Mouse (Mus musculus) hematopoietic stem cell, adult 5-6 weeks (primary cell): ENCODE data around the gene Thra. TPM values are rescaled to one million over a fixed set of nuclear protein-coding genes. Genes with fewer than 3 reads are reported as not detected.
A peak's percentile ranks its signal among the peaks of the same experiment; 100 is the strongest.

Experiments used
- ATAC-seq, 2 experiments: fragments of 125-278 bp in 1 of 2; replicated peaks in 1 of 2; 2 replicates each; pipeline ENCODE4 v1.8.0; 2016 to 2017; ENCODE audit warnings: inconsistent platforms in 2 of 2, mild to moderate bottlenecking in 2 of 2, moderate number of reproducible peaks in 2 of 2, low read depth in 1 of 2, moderate TSS enrichment in 1 of 2; ENCODE audit not compliant: low FRiP score in 2 of 2, poor library complexity in 2 of 2, severe bottlenecking in 2 of 2, insufficient read depth in 1 of 2, low TSS enrichment in 1 of 2
- total RNA-seq: library from RNA; stranded (forward); fragments of 172-1452, 232-1000 nt; gene quantifications from 2 replicates; pipeline ENCODE4 v1.2.3, GENCODE M21; 2017

The Thra gene
- total RNA-seq, result 25.3 and 36.8 TPM in 2 replicates

DNA sequence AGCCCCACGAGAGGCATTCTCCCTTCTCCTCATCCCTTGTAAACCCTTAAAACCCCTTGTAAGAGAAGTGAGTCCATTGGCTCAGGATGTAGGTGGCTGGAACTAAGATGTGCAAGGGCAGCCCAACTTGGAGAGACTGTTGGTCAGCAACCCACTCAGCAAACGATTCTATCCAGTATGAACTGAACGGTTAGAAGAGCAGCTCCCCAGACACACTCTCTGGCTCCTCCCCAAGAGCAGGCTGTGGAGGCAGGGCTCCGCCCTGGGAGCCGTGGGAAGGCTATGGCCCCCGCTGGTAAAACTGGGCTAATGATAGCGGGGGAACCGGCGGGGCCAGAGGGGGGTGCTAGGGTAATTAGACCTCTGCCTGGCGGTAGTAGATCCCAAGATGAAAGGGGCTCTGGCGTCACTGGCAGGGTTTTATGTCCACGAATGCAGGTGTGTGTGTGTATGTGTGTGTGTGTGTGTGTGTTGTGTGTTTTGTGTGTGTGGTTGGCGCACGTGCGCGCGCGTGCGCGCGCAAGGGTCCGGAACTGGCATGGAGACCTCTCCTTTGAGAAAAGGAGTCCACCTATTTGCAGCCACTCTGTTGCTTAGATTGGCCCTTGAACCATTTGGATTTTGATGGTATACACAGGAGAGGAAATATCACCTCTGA lies at the start of gene Thra:
Gene Thra, plus strand, starts transcription at position 246 of the 658 bp plus-strand sequence.
- ATAC-seq, result peak; percentile 74 to 79

DNA sequence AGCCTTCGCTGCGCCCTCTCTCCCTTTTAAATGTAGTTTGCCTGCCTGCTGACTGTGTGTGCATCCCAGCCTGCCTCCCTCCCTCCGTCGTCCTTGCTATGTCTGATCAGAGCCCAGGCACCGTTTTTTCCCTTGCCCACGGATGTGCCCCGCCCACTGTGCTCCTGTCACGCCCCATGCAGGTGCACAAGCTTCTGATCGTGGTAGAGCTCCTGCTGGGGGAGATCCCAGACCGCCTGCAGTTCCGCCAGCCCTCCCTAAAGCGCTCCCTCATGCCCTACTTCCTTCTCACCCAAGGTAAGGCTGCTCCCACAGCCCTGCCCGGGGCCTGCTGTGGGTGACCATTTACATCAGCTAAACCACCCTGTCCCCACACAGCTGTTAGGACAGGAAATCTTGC lies 47.2 kb upstream of the Thra start:
- no peak for ATAC-seq

DNA sequence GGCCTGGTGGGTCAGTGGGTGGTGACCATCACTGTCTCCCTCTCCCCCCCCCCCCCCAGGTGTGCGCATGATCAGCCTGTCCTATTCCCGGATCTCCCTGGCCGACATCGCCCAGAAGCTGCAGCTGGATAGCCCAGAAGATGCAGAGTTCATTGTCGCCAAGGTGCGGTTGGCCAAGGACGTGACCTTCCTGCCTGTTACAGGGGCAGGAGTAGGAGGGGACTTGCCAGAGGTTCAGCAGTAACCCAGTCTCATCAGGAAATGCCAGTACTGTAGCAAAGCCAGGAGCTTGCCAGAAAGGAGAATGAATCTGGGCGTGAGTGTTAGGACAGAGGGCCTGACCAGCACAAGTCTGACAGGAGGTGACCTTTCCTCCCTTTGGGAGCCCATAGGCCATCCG lies 46.7 kb upstream of the Thra start:
- ATAC-seq, result no peak

DNA sequence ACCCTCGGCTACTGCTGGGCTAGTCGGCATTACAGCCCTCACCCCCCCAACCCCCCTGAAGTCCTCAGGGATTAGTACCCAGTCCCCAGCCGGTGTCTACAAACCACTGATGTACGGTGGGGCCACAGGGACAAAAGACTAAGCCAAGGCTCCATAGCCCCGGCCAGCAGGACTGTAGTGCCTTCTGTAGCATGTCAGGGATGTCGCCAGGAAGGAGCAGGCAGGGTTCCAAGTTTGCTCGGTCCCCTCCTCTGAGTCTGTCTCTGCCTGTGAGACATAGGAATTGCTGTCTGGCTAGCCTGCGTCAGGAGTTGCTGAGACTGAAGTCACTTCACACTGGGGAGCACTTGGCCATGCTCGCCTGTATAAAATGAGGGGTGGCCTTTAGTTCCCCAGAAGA lies 46.1 kb upstream of the Thra start:
- ATAC-seq, result no peak

DNA sequence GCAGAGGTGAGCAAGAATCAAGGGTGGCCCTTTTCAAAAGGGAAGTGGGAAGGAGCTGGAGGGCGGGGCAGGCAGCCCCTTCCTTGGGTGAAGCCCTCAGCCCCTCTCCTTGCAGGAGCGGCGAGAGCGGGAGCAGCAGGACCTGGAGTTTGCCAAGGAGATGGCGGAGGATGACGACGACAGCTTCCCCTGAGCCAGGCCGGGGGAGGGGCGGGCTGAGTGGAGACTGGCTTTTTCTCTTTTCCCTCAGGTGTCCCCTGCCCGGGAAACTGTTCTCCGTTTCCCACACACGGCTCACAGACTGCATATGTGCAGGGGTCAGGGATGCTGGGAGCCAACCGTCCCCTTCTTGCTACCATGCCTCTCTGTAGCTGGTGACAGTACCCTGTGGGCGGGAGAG lies 45.0 kb upstream of the Thra start:
- no peak for ATAC-seq

DNA sequence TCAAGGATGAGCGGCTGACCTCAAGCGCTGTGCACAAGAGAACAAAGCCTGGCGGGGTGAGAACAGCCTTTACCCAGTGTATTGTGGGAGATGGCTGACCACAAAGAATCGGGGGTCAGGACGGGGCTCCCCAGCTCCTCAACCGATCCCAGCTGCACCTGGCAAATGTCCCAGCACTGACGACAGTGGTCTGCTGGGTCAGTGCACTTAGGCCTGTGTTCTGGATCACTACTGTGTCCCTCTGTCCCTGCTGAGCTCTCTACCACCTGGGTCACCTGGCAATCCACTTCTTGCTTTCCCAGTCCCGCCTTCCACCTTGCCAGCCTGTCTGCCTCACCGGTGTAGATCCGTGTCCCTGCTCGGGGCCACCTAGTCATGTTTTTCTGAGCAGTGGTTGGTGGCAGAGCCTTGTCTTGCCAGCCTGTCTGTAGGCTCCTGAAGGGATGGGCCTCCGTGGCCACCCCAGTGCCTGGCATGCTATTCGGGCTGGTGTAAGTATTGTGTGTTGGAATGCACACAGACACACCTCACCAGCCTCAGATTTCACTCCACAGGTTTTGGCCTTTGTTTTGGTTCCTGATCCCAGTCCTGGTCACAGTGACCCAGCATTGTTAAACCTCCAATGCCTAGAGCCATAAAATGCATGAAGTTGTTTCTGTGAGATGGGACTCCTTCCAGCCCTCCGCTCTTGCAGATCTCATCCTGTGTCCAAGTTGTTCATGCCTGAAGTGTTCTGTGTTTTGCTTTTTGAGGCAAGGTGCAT lies 43.8 kb upstream of the Thra start:
- no peak for ATAC-seq

DNA sequence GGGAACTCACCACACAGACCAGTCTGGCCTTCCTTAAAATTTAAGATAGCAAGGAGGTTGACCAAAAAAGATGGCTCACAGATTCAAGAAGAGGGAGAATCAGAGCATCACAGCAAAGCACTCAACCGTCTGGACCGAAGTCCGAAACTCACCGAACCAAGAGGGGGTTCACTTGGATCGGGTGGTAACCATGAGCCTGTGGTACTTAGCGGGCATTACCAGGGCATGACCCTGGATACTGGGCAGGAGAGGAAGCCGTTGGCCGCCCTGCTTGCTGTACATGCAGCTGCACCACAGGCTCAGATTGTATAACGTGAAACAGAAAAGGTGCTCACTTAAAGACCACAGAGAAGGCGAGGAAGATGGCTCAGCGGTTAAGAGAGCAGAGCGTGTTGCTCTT lies 43.2 kb upstream of the Thra start:
- ATAC-seq, result no peak

DNA sequence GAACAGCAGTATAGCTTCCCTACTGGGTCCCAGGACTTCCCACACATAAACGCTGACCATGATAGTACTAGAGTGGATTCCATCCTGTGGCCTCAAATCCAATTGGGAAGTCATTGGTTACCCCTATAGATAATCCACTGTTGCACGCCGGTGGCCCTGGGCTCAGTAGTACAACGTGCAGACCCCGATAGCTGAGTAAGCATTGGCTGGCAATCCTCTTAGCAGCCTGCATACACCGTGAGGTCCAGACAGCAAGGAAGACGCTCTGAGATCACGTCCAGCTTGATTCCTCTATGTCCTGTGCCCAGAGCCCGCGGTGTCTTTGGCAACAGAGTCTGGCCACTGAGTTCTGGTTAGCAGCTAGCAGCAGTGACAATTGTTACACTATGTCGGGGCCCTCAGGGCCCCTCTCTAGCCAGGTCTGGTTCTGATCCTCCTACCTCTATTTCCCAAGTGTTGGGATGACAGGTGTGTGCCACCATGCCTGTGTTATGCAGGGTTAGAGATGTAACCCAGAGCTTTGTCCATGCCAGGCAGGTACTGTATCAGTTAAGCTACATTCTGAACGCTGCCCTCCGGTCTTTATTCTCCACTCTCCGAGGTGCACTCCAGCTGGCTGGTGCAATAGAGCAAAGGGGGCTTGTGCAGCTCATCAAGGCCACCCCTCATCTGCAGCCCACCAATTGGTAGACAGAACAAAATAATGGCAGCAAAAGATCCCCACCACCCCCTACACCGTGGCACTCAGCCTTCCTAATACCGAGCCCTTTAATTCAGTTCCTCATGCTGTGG lies 41.4 kb upstream of the Thra start:
- no peak for ATAC-seq

DNA sequence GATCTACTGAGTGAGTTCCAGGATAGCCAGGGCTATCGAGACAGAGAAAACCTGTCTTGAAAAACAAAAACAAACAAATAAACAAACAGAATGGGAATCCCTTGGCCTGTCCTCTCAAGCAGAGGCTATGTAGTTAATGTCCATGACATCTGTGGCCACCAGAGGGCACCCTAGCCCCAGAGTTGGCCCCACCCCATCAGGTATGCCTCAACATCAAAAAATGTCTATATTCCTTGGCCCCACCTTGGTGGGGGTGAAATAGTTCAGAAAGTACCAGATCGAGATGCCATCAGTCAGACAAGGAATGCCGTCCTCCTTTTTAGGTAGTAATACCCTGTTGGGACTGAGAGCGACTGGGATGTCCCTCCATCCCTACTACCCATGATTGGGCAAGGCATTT lies 40.5 kb upstream of the Thra start:
- ATAC-seq, result peak; percentile 73 to 76; a peak in 2 of 4 replicates

DNA sequence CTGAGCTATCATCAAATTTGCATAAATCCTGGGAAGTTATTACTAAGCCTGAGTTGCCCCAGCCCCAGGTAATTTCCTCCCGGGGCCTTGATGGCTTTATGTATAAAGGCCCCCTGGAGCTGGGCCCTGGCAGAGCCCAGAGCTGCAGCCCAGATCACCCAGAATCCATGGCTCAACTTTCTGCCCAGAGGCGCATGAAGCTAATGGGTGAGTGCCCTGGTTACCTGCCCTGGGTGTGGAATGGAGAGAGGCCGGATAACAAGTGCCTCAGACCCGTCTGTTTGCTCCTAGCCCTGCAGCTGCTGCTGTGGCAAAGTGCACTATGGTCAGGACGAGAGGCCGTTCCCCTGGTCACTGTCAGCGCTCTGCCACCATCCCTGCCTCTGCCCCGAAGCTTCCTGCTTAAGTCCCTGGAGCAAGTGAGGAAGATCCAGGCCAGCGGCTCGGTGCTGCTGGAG lies 39.2 kb upstream of the Thra start, which contains the start of gene Csf3:
Gene Csf3, plus strand, starts transcription at position 51 of the 458 bp plus-strand sequence.
- no peak for ATAC-seq

DNA sequence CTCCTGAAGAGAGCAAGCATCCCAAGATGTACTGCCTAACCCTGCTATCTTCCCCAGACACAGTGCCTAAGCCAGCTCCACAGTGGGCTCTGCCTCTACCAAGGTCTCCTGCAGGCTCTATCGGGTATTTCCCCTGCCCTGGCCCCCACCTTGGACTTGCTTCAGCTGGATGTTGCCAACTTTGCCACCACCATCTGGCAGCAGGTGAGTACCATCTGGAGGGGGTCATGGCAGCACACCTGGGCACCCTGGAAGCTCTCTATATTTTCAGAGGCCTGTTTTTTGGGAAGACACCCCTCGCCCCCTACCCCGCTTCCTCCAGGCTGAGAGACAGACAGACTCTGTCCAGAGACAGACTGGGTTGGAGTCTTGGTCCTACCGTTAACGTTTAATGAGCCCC lies 38.1 kb upstream of the Thra start:
- ATAC-seq, result no peak

DNA sequence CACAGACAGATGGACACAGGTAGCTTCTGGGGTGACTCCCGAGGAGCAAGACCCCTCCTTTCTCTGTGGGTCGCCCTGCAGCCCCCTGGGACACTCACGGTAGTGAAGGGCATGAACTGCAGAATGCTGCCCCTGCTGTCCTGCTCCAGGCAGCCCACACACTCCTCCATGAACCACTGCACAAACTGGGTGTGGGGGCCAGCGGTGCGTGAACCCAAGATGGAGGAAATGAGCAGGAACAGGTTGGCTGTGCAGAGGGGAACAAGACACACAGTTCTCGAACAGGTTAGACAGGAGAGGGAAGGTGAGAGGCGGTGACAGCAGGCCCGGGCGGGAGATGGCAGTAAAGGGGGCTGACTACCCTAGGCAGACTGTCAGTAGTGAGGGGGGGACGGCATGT lies 35.4 kb upstream of the Thra start:
- no peak for ATAC-seq

DNA sequence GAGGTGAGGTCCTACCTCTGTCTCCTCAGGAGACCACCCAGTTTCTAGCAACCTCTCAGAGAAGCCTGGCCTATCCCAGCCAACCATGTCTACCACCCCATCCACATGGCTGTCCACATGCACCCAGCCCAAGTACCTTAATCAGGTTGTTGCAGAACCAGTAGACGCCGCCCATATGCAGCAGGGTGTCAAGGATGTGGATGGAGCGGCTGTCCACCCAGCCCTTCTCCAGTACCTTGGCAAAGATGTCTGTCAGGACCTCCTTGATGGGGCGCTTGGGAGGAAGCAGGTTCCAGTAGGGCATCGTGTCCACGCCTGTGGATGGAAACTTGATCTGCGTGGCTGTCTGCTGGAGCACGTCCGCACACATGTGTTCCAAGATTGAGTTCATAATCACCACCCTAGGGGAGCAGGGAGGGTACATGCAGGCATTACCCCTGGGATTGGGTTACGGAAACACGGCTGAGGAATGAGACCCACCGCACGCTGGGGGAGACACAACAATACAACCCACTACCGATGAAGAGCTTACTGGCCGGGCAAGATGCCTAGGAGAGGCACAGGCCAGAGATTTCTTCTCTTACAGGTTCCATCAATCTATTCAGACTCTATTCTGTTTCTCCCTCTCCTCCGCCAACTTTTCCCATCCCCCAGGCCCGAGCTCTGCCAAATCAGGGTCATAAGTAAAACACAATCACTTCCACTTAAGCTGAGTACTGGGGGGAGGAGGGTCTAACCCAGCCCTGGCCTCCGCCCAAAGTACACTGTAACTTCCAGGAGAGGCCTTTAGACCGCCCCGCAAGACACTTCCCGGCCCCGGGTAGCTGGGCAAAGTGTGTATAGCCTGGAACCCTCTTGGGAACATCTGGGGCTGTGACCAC lies 32.8 kb upstream of the Thra start:
- no peak for ATAC-seq

DNA sequence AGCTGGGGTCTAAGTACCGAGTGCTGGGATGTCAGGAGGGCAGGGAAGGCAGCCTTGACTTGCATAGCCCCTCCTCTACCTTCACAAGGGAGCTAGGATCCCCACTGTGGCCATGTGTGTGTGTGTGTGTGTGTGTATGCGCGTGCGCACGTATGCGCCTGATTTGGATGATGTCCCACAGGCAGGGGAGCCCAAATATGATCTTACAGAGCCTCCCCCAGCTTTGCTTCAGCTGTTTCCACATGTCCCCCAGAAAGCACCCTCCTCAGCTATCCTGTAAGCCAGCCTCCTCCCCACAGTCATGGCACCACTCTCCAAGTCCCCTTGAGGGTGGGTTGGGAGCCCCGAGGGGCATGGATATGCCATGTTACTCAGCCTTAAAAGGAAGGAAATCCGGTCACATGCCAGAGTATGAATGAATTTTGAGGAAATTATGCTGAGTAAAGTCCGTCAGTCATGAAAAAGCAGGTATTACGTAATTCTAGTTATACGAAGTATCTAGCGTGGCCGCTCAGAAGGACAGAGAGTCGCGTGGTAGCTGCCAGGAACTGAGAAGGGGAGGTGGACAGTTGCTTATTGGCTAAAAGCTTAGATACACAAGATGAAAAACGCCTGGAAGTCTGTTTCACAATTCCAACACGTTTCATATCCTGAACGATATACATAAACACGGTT lies 32.0 kb upstream of the Thra start:
- ATAC-seq, result no peak; a peak in 1 of 4 replicates

DNA sequence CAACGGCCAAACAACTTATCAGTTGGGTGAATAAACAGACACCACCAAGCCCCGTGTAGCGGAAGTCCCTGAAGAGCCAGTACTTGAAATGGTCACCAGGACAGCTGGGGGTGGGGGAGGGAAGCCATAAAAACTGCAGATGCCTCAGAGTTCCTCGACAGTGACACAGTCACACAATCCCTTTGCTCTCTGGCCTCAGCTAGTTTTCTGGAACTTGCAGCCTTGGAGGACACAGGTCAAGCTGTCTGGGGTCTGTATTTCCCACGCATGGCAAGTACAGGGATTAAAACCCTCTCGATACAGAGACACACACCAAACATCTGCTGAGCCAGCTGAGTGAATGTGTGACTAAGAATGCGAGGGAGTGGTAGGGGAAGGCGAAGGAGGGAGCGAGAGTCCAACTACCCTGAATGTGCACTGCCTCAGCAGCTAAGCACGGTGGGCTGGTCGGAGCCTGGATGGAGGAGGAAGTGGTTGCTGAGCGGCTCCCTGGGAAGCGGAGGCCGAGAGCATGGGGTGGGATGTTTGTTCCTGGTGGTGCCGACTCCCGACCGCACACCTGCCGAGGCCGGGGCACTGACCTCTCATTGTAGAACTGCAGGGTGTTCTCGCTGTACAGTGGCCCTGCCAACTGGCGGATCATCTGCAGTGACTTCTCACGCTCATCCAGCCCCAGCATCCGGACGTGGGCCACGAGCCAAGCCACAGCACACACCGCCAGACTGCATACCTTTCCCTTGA lies 31.3 kb upstream of the Thra start:
- peak; percentile 10 to 23; a peak in 2 of 4 replicates for ATAC-seq

DNA sequence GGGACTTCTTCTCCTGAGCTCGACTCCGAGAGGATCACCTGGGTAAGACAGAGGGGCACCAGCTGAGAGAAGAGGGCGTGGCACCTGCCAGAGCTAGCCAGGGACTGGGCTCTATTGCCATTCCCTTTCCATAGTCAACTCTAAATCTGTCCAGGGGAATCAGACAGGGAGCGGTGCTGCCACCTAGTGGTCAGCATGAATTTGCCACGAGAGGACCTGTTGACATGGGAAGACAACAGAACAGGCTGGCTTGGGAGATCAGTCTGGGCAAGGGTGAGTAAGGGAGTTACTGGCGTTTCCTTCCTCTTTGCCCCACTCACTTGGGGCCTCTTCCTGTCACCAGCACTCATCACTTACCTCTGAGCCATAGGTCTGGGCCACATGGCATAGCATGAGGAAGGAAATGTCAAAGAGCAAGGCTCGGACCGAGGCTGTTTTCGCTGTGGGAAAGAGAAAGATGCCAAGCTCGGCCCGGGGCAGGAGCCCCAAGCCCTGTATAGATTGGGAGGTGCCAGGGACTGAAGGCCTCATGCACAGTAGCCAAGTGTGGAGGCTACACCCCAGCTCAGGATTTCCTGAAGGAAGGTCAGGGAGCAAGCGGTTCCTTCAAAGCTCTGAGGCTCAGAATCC lies 29.9 kb upstream of the Thra start:
- ATAC-seq, result peak; percentile 84 to 87
